Mouse (Mus musculus) cerebellum, adult 11 months (tissue): Measurements from ENCODE around the gene Btf3.

ENCODE experiments used
- DNase-seq: peaks from one replicate; pipeline ENCODE4 v3.0.0; 2022

Gene Btf3

GRCm38 (mm10) chr13:98274023-98274422 lies 42.8 kb downstream of the Btf3 start:
- no peak for DNase-seq

GRCm38 (mm10) chr13:98264111-98264510 lies 52.7 kb downstream of the Btf3 start:
- no peak for DNase-seq

- no peak for DNase-seq
Measured at GRCm38 (mm10) chr13:98263458-98263987, 53.3 kb downstream of the Btf3 start.

GRCm38 (mm10) chr13:98262636-98263457 lies 54.0 kb downstream of the Btf3 start, which contains the start of the genes Utp15 and Ankra2:
TSS of gene Utp15 (minus strand) at chr13:98263041.
TSS of gene Ankra2 (plus strand) at chr13:98263074.
- DNase-seq = peak; percentile 98
